Mouse (Mus musculus) adrenal gland, postnatal 25 days (tissue): ENCODE data around the gene Gdpd2. TPM values are rescaled to one million over a fixed set of nuclear protein-coding genes. Genes with fewer than 3 reads are reported as not detected.
A peak's percentile ranks its signal among the peaks of the same experiment; 100 is the strongest.

ENCODE experiments used
- DNase-seq: peaks from one replicate; pipeline ENCODE4 v3.0.0; 2021; ENCODE audit warnings: mixed read lengths
- long read RNA-seq: library from polyadenylated mRNA; stranded (forward); transcript quantifications from one replicate; pipeline ENCODE4 v2.0.0, GENCODE M21; 2021
- total RNA-seq: library from RNA; stranded (reverse); gene quantifications from 2 replicates; pipeline ENCODE4 v1.2.3, GENCODE M21; 2021

Gene Gdpd2
- 0.58 TPM in 1 of 2 replicates, not detected in the other for total RNA-seq
- long read RNA-seq: 0 reads

DNA sequence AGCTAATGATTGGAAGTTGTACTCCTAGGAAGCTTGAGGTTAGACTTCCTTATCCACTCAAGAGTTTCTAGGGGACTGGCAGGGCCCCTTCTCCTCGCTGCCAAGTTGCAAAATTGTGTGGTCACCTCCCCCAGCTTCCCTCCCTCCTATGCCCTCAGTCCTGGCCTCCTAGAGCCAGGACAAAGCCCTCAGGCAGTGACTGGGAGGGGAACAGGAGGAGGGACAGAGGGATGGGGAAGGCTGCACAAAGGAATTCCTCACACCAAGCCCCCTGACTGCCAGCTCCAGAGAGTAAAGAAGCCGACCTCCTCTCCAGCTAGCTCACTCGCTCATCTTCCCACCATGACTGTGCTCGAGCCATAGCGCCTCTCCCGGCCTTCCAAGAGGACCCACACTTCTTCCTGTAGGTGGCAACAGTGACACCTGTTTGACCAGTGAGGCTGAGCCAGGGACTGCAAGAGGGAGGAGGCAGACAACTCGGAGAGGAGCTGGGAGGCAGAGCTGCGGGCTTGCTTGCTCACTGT, at the start of gene Gdpd2:
Gdpd2 (plus strand) TSS at position 209 of the 524 bp plus-strand sequence.
- DNase-seq: no peak

DNA sequence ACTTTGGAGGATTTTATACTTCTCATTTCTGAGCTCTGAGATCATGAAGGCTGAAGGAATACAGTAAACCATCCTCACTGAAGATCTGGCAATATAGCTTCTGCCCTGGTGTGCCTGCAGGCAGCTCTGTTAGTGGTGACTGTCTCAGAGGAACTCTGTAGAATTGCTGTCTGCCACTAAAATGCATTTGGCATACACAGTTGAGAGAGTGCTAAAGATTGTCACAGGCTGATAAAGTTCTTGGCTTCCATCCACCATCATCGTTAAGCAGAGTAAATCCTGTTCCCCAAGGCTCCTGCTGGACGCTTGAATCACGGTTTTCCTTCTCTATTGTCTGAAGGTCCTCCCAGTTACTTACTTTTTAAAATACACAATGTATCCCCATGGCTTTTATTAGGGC, 43.1 kb upstream of the Gdpd2 start:
- DNase-seq: no peak

DNA sequence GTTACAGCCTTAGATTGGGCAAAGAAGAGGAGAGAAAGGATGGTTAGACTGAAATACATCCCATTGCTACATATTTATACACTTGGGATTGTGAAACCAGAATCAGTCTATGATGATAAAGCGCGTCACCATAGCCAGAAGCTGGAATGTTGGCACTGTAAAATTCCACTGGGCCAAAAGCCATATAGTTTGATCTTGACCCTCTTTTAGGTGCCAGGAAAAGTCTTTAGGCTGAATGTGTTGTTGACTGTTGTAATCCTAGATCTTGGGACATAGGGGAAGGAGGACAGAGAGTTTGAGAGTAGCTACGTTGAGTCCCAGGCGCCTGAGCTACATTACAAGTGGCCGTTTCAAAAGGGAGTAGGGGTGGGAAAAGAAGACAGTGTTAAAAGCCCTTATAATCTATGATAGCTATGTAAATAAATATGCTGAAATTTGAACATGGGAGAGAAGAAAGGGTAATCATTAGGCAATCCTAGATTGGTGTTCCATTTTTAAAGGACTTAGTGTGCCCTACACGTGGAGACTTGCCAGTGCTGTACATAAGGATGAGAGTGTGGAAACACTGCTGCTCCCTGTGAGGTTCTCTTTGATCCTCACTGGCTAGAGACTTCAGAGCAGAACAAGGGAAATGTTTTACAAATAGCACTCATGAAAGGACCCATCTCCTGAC, 42.2 kb upstream of the Gdpd2 start:
- no peak for DNase-seq

DNA sequence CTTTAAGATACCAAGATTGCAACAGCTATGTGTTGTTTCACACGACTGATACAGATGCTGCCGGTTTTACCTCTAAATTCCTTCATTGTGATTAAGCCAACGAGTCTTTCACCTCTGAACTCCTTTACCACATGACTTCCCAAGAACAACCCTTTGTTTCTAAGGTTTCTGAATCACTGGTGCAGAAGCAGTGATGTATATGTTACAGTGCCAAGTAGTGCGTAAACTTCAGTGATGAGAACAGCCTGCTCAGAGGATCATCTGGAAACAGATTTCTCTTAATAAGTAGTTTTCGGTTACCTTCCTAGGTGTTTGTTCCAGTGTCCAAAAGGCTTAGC, 41.7 kb upstream of the Gdpd2 start:
- DNase-seq: no peak

DNA sequence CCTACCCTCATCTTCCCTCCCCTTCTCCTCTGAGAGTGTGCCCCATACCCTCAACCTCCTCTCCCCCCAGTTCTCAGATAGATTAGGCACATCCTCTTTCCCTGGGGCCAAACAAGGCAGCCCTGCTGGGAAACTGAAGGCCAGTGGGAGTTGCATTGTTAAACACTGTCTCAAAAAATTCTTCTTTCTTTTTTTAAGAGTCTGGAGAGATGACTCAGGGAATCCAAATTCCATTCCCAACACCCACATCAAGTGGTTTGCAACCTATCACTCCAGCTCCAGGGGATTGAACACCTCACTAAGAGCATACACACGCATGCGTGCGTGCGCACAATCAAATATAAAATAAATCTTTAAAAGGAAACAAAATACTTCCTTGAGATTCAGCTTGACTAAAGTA, 32.9 kb upstream of the Gdpd2 start:
- DNase-seq: no peak

DNA sequence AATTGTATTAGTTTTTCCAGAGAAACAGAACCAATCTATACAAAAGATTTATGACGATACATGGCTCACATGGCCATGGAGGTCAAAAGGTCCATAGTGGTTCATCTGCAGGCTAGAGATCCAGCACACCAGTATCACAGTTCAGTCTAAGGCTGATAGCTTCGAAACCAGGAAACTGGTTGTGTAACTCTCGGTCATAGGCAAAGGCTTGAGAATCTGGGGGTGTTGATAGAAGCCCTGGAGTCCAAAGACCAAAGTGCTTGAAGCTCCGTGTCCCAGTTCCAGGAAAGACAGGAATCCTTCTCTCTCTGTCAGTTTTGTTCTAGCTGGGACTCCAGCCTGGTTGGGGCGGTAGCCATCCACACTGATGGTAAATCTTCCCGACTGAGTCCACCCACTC, 21.6 kb upstream of the Gdpd2 start:
- no peak for DNase-seq

DNA sequence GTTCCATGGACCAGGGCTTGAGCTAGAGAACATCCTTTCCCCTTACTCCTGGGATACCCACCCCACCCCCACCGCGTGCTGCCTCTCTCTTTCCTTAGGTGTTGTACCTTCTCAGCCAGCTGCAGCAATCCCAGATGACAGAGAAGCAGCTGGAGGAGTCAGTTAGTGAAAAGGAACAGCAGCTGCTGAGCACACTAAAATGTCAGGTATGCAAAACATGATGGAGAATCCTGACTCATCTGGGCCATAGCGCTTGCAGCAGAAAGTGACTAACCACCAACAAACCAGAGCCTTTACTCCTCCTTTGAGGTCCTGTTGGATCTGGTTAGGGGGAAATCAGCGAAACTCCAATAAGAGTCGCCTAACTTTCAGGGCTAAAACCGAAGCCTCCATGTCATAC, 13.5 kb upstream of the Gdpd2 start:
- no peak for DNase-seq

DNA sequence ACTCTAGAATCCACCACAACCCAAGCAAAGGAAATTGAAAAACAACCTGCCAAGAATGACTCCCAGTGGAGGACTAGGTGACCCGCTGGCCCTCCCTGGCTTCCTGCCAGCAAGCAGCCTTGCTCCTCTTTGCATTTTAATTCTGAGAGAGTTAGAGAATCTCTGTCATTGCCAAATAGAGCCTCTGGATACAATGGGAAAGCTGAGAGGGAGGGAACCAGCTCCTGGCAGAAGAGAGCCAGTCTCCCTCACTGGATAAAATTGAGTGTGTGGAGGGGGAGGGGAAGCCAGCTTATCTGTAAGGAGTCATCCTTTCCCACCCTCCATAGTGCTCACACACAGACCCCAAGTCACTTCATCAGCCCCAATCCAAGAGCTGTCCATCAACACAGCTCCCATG, 726 bp upstream of the Gdpd2 start:
- DNase-seq: peak; percentile 43

DNA sequence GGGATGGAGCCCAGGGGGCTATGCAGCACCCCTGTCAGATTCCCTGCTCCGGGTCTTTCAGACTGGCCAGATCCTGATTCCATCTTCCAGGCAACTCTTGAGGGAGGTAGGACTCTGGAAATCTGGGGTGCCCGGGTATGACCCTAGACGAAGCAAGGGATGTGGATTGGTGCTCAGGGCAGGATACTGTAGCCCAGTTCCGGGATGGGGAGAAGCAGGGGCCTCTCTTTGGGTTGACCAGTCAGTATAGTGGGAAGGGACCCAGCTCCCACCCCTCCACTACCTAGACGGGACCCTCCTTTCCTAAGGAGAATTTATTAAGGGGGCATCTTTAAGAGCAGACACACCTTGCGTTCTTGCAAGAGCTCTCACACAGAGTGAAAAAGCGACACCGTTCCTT, 593 bp downstream of the Gdpd2 start:
- no peak for DNase-seq

DNA sequence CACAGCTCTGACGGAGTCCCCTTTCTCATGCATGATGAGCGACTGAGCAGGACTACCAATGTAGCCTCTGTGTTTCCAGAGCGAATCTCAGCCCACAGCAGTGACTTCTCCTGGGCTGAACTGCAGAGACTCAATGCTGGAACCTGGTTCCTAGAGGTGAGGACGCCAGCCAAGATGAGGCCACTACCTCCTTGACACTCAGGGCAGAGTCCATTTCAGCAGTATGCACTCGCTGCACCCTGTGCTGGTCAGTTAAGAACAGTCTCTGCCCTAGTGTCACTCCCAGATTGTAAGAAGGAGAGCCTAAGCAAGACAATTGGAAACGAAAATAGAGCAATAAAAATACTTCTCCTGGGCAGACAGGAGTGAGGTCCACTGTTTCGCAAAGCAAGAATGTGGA, 4.7 kb downstream of the Gdpd2 start:
- no peak for DNase-seq

DNA sequence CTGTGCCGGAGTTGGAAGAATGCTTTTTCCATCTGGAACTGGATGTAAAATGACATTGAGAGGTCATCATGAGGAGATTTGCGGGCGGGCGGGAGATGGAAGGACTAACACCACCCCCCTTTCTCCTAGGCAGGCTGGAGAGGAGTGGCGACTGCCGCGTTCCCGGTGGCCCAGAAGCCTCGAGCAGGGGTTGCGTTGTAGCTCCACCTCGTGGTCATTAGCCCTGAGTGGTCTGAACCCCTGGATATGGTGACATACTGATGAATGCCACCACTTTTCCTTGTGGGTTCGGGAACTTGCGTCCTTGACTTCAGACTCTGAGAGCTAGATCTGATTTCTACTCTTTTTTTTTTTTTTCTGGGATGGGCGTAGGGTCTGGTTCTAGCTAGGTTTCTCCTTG, 9.2 kb downstream of the Gdpd2 start:
- peak; percentile 67 for DNase-seq

DNA sequence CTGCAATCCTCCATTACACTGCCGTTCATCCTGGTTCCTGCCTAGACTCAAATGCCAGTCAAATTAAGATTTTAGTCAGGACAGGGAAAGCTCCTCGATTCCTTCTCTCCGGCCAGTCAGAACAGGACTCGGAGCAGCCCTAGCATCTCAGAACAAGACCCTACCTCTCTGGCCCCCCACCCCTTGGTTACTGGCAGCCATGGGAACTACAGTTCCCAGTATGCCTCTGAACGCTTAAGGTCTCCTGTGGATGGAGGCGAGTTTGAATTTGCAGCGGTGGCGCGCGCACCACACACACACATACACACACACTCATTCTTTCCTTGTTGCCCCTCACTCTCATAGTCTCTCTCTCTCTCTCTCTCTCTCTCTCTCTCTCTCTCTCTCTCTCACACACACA, 9.8 kb downstream of the Gdpd2 start:
- no peak for DNase-seq

DNA sequence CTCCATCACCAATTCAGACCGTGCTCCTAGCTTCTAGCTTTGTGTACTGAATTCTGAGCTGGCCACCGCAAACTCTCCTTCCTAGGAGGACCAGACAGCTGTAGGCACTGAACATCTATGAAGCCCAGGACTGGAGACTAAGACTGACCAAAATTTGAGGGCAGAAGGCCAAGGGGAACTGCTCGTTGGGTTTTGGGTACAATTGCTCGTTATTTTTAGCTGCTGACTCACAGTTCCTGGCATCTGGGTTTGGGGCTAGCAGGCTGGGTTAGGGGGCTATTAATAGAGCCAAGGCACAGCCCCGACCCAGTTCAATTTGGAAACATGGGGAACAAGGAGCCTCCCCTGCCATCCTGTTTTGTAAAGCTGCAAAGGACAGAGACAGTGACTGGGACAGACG, 11.1 kb downstream of the Gdpd2 start:
- DNase-seq: no peak

DNA sequence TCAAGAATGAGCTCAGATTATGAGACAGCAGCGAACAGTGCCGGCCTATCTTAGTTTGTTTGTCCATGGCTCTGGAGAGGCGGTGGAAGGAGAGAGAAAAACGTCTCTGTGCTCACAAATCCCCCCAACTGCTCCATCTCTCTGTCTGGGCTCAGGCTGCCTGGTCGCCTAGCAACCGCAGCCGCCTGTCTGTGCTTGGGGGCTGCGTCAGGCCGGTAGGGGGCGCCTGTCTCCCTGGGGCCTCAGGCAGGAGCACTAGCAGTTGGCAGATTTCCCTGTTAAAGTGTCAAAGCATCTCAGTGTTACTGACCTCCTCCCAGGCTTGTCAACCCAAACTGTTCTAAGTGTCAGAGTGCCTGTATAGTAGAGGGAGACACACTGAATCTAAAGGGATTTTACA, 12.3 kb downstream of the Gdpd2 start:
- DNase-seq: peak; percentile 37

DNA sequence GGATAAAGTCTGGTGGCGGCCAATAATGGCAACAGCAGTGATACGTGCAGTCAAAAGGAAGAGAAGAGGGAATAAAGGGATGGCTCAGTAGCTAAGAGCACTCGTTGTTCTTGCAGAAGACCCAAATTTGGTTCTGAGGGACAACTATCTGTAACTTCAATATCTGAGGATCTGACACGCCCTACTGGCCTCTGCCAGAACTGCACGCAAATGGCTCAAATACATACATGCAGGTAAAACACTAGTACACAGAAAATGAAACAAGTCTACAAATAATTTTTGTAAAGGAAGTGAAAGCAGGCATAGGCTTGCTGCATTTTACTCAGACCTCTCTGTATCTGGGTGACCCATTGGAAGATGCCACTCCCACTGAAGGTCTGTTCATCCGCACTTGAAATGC, 36.2 kb downstream of the Gdpd2 start:
- no peak for DNase-seq

DNA sequence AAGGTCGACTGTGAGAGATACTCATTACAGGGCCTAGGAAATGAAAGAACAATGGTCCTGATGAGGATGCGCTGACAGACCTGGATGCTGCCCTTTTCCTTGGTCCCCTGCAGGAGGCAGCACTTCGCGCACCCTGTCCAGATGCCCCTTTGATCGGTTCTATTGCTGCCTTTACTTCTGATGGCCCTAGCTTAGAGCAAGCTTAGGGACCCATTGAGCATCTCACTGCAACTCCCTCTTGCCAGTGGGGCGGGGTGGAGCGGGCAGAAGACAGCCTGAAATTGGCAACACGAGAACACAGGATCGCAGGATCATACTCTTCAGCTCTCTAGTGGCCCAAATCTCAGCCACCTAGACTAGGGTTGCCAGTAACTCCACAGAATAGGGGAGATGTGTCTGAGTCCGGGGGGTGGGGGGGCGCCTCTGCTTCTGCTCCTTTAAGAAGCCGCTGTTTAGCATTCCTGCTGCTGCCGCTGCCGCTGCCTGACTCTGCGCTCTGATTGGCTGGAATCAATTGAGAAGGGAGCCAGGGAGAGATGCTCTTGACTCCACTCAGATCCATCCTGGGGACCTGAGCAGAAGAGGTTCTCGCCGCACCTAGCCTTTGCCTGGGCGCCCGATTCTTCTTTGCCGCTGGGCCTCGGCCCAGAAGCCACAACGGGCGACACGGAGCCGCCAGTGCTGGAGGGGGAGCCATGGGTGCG, 37.7 kb downstream of the Gdpd2 start, which contains the start of gene Dlg3:
Dlg3 (plus strand) TSS at position 542 of the 704 bp plus-strand sequence.
- DNase-seq: no peak

DNA sequence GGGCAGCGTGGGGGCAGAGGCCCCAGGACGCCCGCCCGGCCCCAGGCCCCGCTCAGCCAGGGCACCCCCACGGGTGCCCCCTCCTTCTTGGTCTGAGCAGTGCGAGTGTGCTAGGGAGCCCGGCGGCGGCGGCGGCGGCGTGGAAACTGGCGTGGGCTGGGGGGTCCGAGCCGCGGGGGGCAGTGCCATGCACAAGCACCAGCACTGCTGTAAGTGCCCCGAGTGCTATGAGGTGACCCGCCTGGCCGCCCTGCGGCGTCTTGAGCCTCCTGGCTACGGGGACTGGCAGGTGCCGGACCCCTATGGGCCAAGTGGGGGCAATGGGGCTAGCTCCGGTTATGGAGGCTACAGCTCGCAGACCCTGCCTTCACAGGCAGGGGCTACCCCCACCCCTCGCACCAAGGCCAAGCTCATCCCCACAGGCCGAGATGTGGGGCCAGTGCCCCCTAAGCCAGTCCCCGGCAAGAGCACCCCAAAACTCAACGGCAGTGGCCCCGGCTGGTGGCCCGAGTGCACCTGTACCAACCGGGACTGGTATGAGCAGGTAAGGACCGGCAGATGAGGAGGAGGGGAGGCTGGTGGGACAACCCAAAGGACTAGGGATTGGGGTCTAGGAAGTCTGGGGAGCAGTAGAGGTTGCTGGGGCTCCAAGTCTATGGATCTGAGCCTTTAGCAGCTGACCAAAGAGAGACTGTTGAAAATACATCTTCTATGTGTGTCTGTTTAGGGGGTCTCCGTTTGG, 38.4 kb downstream of the Gdpd2 start:
- DNase-seq: no peak

DNA sequence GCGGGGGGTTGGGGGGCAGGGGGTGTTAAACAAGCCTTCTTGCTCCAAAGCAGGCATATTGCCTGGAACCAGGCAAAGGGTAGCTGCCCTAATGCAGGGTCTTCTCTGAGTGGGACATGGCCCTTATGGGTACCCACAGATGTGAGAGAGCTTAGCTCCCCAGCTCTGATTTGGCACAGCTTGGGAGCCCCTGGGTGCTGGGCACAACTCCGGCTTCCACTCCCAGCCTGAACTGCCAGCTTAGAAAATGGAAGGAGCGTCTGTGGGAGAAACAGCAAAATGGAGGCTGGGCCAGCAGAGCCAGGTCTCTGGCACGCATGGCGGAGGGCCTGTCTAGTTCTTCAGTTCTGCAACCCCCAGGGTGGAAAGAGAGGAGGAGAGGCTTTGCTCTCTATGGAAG, 39.6 kb downstream of the Gdpd2 start:
- no peak for DNase-seq

DNA sequence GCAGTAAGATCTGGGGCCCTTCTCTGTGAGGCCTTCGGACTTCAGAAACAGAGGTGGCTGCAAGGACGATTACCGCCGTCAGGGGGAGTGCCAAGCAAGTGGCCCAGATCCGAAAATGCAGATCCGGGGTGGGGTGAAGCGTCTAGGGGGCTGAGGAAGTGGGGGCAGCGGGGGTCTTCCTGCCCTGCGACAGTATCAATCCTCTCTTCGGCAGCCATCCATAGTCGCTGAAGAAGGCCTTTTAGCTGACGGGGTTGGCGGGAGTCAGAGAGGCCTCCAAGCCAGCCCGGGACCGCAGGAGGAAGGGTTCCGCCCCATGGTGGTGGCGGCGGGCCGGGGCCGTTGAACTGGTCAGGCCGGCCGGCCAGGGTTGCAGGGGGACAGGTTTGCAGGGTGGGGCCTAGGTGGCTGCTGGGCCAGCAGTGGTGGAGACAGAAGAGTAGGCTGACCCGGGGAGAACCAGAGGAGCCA, 44.7 kb downstream of the Gdpd2 start:
- DNase-seq: peak; percentile 70

DNA sequence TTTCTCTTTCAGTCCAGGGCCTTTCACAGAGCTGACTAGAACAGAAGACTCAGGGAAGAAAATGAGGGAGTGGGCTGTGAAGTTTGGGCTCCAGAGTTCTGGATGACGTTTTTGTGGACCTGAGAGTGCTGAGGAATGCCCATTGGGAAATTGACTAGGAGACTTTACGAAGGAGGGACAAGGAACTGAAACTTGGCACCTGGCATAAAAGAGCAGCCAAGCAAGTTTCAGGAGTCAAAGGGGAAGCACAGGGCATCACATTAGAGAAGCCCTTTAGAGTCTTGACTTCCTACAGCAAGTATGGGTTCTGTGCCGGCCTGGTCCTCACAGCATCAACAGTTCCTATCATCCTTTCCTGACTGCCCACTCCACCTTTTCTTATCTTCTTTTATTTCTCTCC, 45.7 kb downstream of the Gdpd2 start:
- DNase-seq: no peak

DNA sequence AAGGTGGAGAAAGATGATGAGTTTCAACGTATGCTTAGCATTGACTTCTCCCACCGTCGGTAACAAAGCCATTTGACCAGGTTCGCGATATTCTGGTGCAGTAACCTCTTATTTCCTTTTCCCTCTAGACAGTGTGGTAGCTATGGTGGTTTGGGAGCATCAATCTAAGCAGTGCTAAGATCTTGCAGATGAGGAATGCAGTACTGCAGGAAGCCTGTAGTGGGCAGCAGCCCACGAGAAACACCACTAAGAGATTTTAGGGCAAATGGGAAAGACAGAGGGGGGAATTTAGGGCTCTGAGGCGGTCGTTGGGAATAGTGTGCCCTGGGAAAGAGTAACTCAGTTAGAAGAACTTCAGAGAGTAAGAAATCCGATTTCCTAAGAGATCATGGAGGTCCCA, 46.8 kb downstream of the Gdpd2 start:
- DNase-seq: peak; percentile 51

DNA sequence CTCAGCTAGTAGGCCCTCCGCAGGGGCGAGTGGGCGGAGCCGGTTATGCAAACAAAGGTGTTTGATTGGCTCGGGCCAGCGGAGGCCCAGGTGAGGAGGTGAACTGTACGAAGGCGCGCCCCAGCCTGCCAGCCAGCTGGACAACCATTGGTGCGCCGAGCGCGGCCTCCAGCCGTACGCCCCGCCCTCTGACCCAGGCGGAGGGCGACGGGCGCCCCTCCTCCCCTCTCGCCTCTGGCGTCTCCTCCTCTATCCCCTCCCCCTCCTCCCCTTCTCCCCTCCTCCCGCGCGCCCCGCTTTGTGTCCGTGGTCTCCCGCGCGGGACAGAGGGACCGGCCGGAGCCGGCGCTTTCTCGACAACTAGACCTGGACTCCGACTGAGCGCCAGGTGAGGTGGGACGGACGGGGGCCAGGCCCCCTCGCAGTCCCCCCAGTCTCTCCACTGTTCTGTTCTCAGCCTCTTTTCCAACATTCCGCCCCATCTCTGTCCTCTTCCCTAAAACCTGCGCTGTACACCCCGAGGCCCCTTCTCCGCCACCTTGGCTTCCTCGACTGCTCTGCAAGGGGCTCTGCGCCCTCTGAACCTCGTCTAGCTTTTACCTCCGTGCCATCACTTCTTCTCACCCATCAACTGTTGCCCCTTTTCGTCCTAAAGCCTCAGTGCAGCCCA, 47.4 kb downstream of the Gdpd2 start:
- DNase-seq: peak; percentile 78
